Mouse (Mus musculus) lung, adult 2 months (tissue): ENCODE measurements around the gene Pgf.

Experiments used
- CTCF ChIP-seq: fragments of 200-500 bp; IDR thresholded peaks from 2 replicates; pipeline ENCODE4 v1.5.1; 2011; ENCODE audit warnings: mild to moderate bottlenecking, low read length, control low read depth; ENCODE audit not compliant: insufficient read depth
- POLR2A ChIP-seq: fragments of 200-500 bp; IDR thresholded peaks from 2 replicates; pipeline ENCODE4 v1.6.1; 2011; ENCODE audit warnings: low read depth, mild to moderate bottlenecking, control low read depth, low read length, borderline replicate concordance; ENCODE audit errors: extremely low read depth

DNA sequence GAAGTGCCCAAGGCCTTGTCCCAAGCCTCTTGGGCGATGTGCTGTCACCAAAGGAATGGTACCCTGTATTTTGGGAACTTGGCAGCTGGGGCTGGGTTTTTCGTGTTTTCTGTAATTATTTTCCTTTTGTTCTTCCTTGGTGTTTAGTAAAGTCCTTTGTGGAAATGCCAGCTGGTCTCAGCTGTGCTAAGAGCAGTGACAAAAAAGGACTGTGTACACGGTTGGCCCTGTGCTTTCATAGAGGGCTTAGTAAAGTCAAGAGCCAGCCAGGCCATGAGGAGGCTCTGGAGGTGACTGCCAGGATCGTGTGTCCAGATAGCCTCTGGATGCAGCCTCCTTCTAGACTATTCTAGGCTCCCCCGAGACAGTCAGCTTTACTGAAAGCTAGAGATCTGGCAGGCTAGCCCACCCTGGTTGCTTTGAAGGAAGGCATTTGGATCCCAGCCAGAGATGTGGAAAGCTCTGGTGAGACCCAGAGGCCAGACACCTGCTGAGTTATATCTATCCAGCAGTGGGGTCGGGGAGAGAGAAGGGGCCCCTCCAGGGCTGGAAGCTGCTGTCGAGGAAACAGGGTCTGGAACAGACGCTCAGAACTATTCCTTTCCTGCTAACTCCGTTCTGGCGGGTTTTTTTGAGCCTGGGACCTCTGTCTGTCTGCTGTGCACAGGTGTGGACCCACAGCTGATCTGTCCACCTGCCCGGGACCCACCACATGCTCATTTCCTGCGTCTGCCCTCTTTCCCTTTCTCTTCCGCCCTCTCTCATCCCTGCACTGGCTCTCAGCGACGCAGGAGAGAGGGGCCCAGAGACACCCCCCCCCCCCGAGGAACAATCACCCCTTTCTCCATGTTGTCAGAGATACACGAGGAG is 4.1 kb upstream of the Pgf start:
- TF ChIP-seq POLR2A (no peak), CTCF (no peak)
